In the genomic region with DNA sequence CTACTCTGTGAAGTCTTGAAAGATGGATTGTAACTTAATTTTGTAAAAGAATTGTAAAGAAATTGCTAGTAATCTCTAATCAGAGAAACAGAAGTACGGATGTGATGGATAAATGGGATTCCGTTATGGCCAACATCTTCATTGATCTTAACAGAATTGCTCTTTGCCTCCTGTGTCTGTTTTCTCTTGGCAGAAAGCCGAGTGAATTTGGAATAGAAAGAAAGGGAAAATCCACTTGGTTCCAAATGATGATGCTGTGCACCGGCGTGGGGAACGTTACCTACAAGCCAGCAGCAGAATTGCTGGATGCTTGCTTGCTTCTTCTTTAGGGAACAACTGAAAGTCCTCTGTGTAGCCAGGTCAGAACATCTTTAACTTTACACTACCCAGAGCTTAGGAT, we compare ENCODE assay signal across 16 mouse cellular contexts.
"Had no signal": no experiment of that assay in that cellular context is flagged by ENCODE, and none has a peak within 500 bp of the region (broad histone marks: within the 10 kb centered on the region; RNA-seq: fewer than 3 reads in every experiment).

No protein-coding gene starts in this region.

- H3K9ac ChIP-seq: neural tube, embryonic 13.5 days; neural tube, embryonic 15.5 days; stomach, embryonic 15.5 days had no signal

- H3K4me2 ChIP-seq: neural tube, embryonic 13.5 days; neural tube, embryonic 15.5 days; stomach, embryonic 15.5 days had no signal

- H3K36me3 ChIP-seq: neural tube, embryonic 13.5 days; stomach, embryonic 15.5 days had no signal

- H3K9me3 ChIP-seq: neural tube, embryonic 13.5 days; neural tube, embryonic 15.5 days; stomach, embryonic 15.5 days had no signal

- H3K27me3 ChIP-seq: neural tube, embryonic 13.5 days; neural tube, embryonic 15.5 days; stomach, embryonic 15.5 days had no signal

- H3K27ac ChIP-seq: neural tube, embryonic 13.5 days; neural tube, embryonic 15.5 days; stomach, embryonic 15.5 days; stomach, postnatal 0 days had no signal

- DNase-seq: retina, postnatal 1 day; right cerebral cortex, adult 18-20 months; right cerebral cortex, postnatal 14 days; right cerebral cortex, postnatal 25 days; right cerebral cortex, postnatal 4 days; spleen, adult 18-20 months; thymus, adult 18-20 months; thymus, adult 2 months; thymus, postnatal 14 days; thymus, postnatal 25 days; thymus, postnatal 36 days; thymus, postnatal 4 days had no signal

- H3K4me3 ChIP-seq: neural tube, embryonic 13.5 days; neural tube, embryonic 15.5 days; stomach, embryonic 15.5 days had no signal
